Mouse (Mus musculus): ENCODE data around the gene Smarcd3. TPM values are rescaled to one million over a fixed set of nuclear protein-coding genes. Genes with fewer than 3 reads are reported as not detected.
A peak's percentile ranks its signal among the peaks of the same experiment; 100 is the strongest.
"Not testable (repeated sequence)": the region's sequence is repeated elsewhere in the genome, so short reads cannot be mapped to it uniquely, and the experiment has no call there.

The Smarcd3 gene
- polyA plus RNA-seq, 1 experiment: 5.0 TPM

DNA sequence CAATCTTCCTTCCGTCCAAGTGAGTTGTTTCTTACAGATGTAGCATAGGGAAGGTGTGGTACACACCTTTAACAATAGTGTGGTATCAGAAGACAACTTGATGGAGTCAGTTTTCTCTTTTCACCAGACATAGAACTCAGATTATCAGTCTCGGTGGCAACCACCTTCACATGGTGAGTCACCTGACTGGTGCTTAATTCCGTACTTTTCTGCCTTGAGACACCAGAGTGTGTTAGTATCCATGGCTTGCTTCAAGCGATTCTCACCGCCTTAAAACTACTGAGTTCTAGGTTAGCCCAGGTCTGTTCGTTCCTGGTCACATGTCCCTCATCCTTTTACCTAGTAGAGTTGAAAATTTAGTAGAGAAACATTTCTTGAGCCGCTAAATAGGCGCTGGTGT, 38.1 kb downstream of the Smarcd3 start:
- peak overlapping the region; percentile 99 for H3K4me3 ChIP-seq (ENCODE audit: control insufficient read depth, low read depth, low read length)
- peak overlapping the region; percentile 65 for H3K27ac ChIP-seq (ENCODE audit: control insufficient read depth, insufficient read depth, low read depth, low read length)
- H3K36me3 ChIP-seq (ENCODE audit: control insufficient read depth, insufficient read depth, low read length): no peaks in the 10 kb centered on the region
- H3K4me1 ChIP-seq (ENCODE audit: control insufficient read depth, insufficient read depth, low read length): peaks cover 13% of the 10 kb centered on the region
- TF ChIP-seq CTCF (IDR thresholded peaks at IDR 0.05; ENCODE audit: control insufficient read depth, insufficient read depth, insufficient replicate concordance, low read depth, low read length): no peak
- no peak for TF ChIP-seq POLR2A (IDR thresholded peaks at IDR 0.05; ENCODE audit: control insufficient read depth, low read depth, low read length)
- H3K27me3 ChIP-seq (ENCODE audit: control insufficient read depth, insufficient read depth, low read length): no peaks in the 10 kb centered on the region

GRCm38 (mm10) chr5:24578109-24578963, 45.9 kb downstream of the Smarcd3 start:
- Histone ChIP-seq H3K4me1 (ENCODE audit: control insufficient read depth, insufficient read depth, low read length) (peaks cover 8% of the 10 kb centered on the region), H3K4me3 (ENCODE audit: control insufficient read depth, low read depth, low read length) (peak overlapping the region; percentile 96), H3K27me3 (ENCODE audit: control insufficient read depth, insufficient read depth, low read length) (no peaks in the 10 kb centered on the region), H3K27ac (ENCODE audit: control insufficient read depth, insufficient read depth, low read depth, low read length) (no peak overlapping the region; the same call in 1 of the 2 replicates), H3K36me3 (ENCODE audit: control insufficient read depth, insufficient read depth, low read length) (no peaks in the 10 kb centered on the region; the same call in 1 of the 2 replicates)
- TF ChIP-seq POLR2A (IDR thresholded peaks at IDR 0.05; ENCODE audit: control insufficient read depth, low read depth, low read length): no peak
- TF ChIP-seq CTCF (IDR thresholded peaks at IDR 0.05; ENCODE audit: control insufficient read depth, insufficient read depth, insufficient replicate concordance, low read depth, low read length): no peak

DNA sequence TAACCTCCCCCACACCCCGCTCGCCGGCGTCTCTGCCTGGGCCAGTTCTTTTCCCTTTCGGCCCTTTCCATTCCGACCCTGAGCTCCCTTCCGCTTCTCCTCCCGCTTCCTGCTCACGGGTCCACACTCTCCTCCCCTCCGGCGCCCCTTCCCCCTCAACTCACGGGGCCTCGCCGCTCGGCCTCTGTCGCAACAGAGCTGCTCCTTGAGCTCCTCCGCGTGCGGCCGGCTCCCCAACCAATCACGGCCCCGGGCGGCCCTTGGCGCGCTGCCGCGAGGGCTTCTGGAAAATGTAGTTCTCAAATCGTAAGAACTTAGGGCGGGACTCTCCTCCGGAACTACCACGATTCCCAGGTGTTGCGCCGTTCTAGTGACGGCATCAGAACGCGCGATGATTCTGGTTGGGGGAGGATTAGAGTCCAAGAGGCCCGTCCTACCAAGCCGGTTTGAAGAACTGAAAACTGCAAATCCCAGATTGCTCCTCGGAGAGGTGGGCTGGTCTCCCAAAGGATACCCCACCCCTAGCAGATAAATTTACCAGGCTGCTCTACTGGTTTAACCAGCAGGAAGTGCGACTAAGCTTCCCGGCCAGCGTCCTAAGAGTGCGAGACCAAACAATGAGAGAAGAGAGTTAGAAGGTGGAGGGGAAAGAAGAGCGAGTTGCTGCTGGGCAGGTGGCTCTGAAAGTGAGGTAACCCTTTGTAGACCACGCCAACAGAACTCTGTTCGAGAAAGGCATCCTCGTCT, 46.9 kb downstream of the Smarcd3 start, which contains the start of gene Abcf2:
Abcf2 (minus strand) TSS at position 285 of the 747 bp plus-strand sequence.
- Histone ChIP-seq H3K27me3 (ENCODE audit: control insufficient read depth, insufficient read depth, low read length) (no peaks in the 10 kb centered on the region), H3K27ac (ENCODE audit: control insufficient read depth, insufficient read depth, low read depth, low read length) (peak within 1 kb of the TSS; percentile 84), H3K36me3 (ENCODE audit: control insufficient read depth, insufficient read depth, low read length) (no peaks in the 10 kb centered on the region; the same call in 1 of the 2 replicates), H3K4me3 (ENCODE audit: control insufficient read depth, low read depth, low read length) (peak within 1 kb of the TSS; percentile 96), H3K4me1 (ENCODE audit: control insufficient read depth, insufficient read depth, low read length) (peaks cover 8% of the 10 kb centered on the region)
- TF ChIP-seq POLR2A (IDR thresholded peaks at IDR 0.05; ENCODE audit: control insufficient read depth, low read depth, low read length): peak; percentile 80
- no peak for TF ChIP-seq CTCF (IDR thresholded peaks at IDR 0.05; ENCODE audit: control insufficient read depth, insufficient read depth, insufficient replicate concordance, low read depth, low read length)

DNA sequence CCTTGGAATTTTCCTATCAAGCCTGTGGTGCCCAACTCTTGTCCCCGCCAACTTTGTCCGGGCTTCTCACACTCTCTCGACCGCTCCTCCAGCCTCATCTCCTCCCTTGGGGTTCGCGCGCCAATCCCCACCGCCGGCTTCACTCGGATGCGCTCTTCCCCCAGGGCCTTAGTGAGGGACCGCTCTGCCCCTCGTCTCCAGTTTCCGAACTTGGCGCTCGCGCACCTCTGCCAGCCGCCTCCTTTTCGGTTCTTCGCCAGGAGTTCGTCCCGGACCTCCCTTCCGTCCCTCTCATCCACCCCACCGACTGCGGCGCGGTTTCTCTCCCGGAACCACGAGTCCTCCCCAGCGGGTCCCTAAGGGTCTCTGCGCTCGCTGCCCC, 47.4 kb downstream of the Smarcd3 start:
- peaks cover 8% of the 10 kb centered on the region for H3K4me1 ChIP-seq (ENCODE audit: control insufficient read depth, insufficient read depth, low read length)
- H3K4me3 ChIP-seq (ENCODE audit: control insufficient read depth, low read depth, low read length): peak overlapping the region; percentile 96
- TF ChIP-seq CTCF (IDR thresholded peaks at IDR 0.05; ENCODE audit: control insufficient read depth, insufficient read depth, insufficient replicate concordance, low read depth, low read length): no peak
- no peak for TF ChIP-seq POLR2A (IDR thresholded peaks at IDR 0.05; ENCODE audit: control insufficient read depth, low read depth, low read length)
- H3K27me3 ChIP-seq (ENCODE audit: control insufficient read depth, insufficient read depth, low read length): no peaks in the 10 kb centered on the region
- H3K36me3 ChIP-seq (ENCODE audit: control insufficient read depth, insufficient read depth, low read length): no peaks in the 10 kb centered on the region; the same call in 1 of the 2 replicates
- peak overlapping the region; percentile 84 for H3K27ac ChIP-seq (ENCODE audit: control insufficient read depth, insufficient read depth, low read depth, low read length)

DNA sequence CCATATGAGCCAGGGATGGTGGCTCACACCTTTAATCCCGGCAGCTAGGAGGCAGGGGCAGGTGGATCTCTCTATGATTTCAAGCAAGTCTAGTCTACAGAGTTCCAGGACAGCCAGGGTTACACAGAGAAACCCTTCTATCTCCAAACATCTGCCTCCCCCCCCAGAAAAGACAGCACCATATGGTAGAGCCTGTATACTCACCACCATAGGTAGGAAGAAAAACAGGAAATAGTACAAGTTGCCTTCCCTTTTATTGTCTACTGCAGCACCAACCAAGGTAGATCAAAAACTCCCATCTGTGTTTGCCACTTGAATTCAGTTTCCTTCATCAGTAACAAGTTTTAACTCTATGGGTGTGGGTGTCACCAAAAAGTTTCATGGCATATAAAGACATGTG, 48.3 kb downstream of the Smarcd3 start:
- H3K27ac ChIP-seq (ENCODE audit: control insufficient read depth, insufficient read depth, low read depth, low read length): no peak overlapping the region
- H3K4me3 ChIP-seq (ENCODE audit: control insufficient read depth, low read depth, low read length): peak overlapping the region; percentile 96
- peaks cover 8% of the 10 kb centered on the region for H3K4me1 ChIP-seq (ENCODE audit: control insufficient read depth, insufficient read depth, low read length)
- H3K27me3 ChIP-seq (ENCODE audit: control insufficient read depth, insufficient read depth, low read length): no peaks in the 10 kb centered on the region
- H3K36me3 ChIP-seq (ENCODE audit: control insufficient read depth, insufficient read depth, low read length): no peaks in the 10 kb centered on the region; the same call in 1 of the 2 replicates
- TF ChIP-seq CTCF (IDR thresholded peaks at IDR 0.05; ENCODE audit: control insufficient read depth, insufficient read depth, insufficient replicate concordance, low read depth, low read length): no peak
- TF ChIP-seq POLR2A (IDR thresholded peaks at IDR 0.05; ENCODE audit: control insufficient read depth, low read depth, low read length): no peak

DNA sequence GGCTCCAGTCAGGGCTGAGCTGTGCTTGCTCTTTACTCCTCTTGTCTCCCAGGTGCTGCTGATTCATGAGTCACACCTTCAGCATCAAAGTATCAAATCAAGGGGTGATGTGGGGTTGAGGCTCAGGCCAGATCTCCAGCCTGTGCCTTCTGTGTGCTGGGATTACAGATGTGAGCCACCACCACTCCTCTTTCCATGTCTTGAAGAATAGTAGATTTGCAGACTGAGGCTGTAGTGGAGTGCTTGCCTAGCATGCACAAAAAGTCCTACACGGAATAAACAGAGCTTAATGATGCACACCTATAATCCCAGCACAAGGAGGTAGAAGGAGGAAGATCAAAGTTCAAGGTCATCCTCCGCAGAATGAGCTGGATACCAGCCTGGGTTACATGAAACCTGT, 67.5 kb downstream of the Smarcd3 start, which contains the start of gene 4931409K22Rik:
4931409K22Rik (minus strand) TSS at position 101 of the 400 bp plus-strand sequence.
- Histone ChIP-seq H3K4me1 (ENCODE audit: control insufficient read depth, insufficient read depth, low read length) (peaks cover 6% of the 10 kb centered on the region), H3K27ac (ENCODE audit: control insufficient read depth, insufficient read depth, low read depth, low read length) (no peak within 1 kb of the TSS), H3K27me3 (ENCODE audit: control insufficient read depth, insufficient read depth, low read length) (no peaks in the 10 kb centered on the region), H3K4me3 (ENCODE audit: control insufficient read depth, low read depth, low read length) (peak within 1 kb of the TSS; percentile 35), H3K36me3 (ENCODE audit: control insufficient read depth, insufficient read depth, low read length) (no peaks in the 10 kb centered on the region)
- TF ChIP-seq CTCF (IDR thresholded peaks at IDR 0.05; ENCODE audit: control insufficient read depth, insufficient read depth, insufficient replicate concordance, low read depth, low read length) (no peak), POLR2A (IDR thresholded peaks at IDR 0.05; ENCODE audit: control insufficient read depth, low read depth, low read length) (no peak)

GRCm38 (mm10) chr5:24555335-24555734, 68.9 kb downstream of the Smarcd3 start:
- Histone ChIP-seq H3K4me3 (ENCODE audit: control insufficient read depth, low read depth, low read length) (peak overlapping the region; percentile 83), H3K27ac (ENCODE audit: control insufficient read depth, insufficient read depth, low read depth, low read length) (peak overlapping the region; percentile 25; the same call in 1 of the 2 replicates)
- H3K27me3 ChIP-seq (ENCODE audit: control insufficient read depth, insufficient read depth, low read length); H3K36me3 ChIP-seq (ENCODE audit: control insufficient read depth, insufficient read depth, low read length); H3K4me1 ChIP-seq (ENCODE audit: control insufficient read depth, insufficient read depth, low read length): not testable (repeated sequence)

All from testis, adult 2 months (tissue).